Mouse (Mus musculus): Measurements from ENCODE around the gene Mtmr10. TPM values are rescaled to one million over a fixed set of nuclear protein-coding genes. Genes with fewer than 3 reads are reported as not detected.

Gene Mtmr10
- polyA plus RNA-seq, 1 experiment from 2014 or later = 15.4 TPM

- Histone ChIP-seq H3K4me3 (replicated peaks; ENCODE audit: low read length) (peak within 1 kb of the TSS; percentile 65), H3K9me3 (ENCODE audit: control insufficient read depth, low read length) (no peaks in the 10 kb centered on the region), H3K27me3 (ENCODE audit: control insufficient read depth, insufficient read depth, low read length) (no peaks in the 10 kb centered on the region), H3K4me1 (replicated peaks; ENCODE audit: control insufficient read depth, insufficient read depth, low read length) (peaks cover 10% of the 10 kb centered on the region), H3K9ac (peak within 1 kb of the TSS; percentile 67), H3K27ac (peak within 1 kb of the TSS; percentile 93), H3K36me3 (replicated peaks; ENCODE audit: control insufficient read depth, insufficient read depth) (peaks cover 34% of the 10 kb centered on the region), H3K4me2 (replicated peaks) (peak within 1 kb of the TSS; percentile 69)
- DNase-seq (ENCODE audit: low spot score) (peak; percentile 82), ATAC-seq (ENCODE audit: low FRiP score) (peak; percentile 96)
- 5% methylated on average over 27 of the region's 27 CpGs for WGBS
Measured at GRCm38 (mm10) chr7:64373830-64374562, 86.5 kb downstream of the Mtmr10 start, which contains the start of gene Fan1. TSS of gene Fan1 (minus strand) at chr7:64374095.

Small RNA genes lying within 50 kb of the gene (microRNA-seq; reads per million reads assigned to microRNA genes)
- not detected for gene Mir6416

Other genes starting within 250 kb of the Mtmr10 start
- gene Trpm1, start 133.8 kb upstream of the Mtmr10 start, polyA plus RNA-seq (2014; fragmentation: Nextera tagmentation; extraction: Ambion mirVana) = 0.12 and 0.23 TPM in 2 replicates
- gene Fan1, start 86.4 kb downstream of the Mtmr10 start, polyA plus RNA-seq (2014; fragmentation: Nextera tagmentation; extraction: Ambion mirVana) = 3.5 and 5.0 TPM in 2 replicates
- 20.2 and 22.5 TPM in 2 replicates for gene Mphosph10, start 104.6 kb downstream of the Mtmr10 start, polyA plus RNA-seq (2014; fragmentation: Nextera tagmentation; extraction: Ambion mirVana)
- 47.3 and 58.9 TPM in 2 replicates for gene Mcee, start 105.0 kb downstream of the Mtmr10 start, polyA plus RNA-seq (2014; fragmentation: Nextera tagmentation; extraction: Ambion mirVana)
- 169 and 172 TPM in 2 replicates for gene Apba2, start 214.1 kb downstream of the Mtmr10 start, polyA plus RNA-seq (2014; fragmentation: Nextera tagmentation; extraction: Ambion mirVana)

Data from hindbrain, embryonic 14.5 days (tissue).